39 mouse cellular contexts compared by ENCODE assay signal in the genomic region with DNA sequence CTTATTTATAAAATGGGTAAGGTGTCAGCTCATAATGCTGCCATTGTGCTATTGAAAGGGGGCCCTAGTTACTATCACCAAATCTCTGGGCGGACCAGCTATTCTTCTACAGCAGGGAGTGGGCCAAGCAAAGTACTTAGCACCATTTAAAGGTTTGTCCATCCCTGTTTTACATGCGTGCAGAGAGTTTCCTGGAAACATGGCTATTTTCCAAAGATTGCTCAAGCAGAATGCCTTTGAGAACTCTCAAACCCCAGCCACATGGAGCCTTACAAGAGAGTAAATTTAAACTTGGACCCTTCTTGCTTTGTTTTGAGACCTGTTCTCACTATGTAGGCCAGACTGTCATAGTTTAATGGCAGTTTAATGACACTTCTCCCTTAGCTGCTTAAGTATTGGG. TPM values are rescaled to one million over a fixed set of nuclear protein-coding genes. Genes with fewer than 3 reads are reported as not detected.
A peak's percentile ranks its signal among the peaks of the same experiment; 100 is the strongest.
DNase-seq lines count a peak whose midpoint lies in the region; ATAC-seq and TF ChIP-seq lines count a peak whose summit lies in the region.
"Had no signal": no experiment of that assay in that cellular context is flagged by ENCODE, and none has a peak within 500 bp of the region (broad histone marks: within the 10 kb centered on the region; RNA-seq: fewer than 3 reads in every experiment).

No protein-coding gene starts in this region.

- no peak overlapping the region for H3K4me3 ChIP-seq in liver, adult 2 months (ENCODE audit: insufficient read depth, low read depth, low read length)
- H3K4me3 ChIP-seq in liver, postnatal 0 days (ENCODE audit: low read depth, low read length) = no peak overlapping the region
- H3K4me3 ChIP-seq in lung, postnatal 0 days (ENCODE audit: low read depth, low read length) = no peak overlapping the region
- H3K4me3 ChIP-seq: erythroblast, embryonic 14.5 days; liver, embryonic 15.5 days; midbrain, embryonic 10.5 days; midbrain, embryonic 15.5 days; neural tube, embryonic 15.5 days had no signal

- no peak overlapping the region; the same call in 1 of the 2 replicates for H3K27ac ChIP-seq in liver, adult 2 months (replicated peaks; ENCODE audit: insufficient read depth, low read depth, low read length)
- H3K27ac ChIP-seq in liver, postnatal 0 days (ENCODE audit: low read depth) = no peak overlapping the region
- H3K27ac ChIP-seq in lung, postnatal 0 days (ENCODE audit: low read length) = peak overlapping the region; percentile 44; the same call in 1 of the 2 replicates
- H3K27ac ChIP-seq: hindbrain, embryonic 14.5 days; liver, embryonic 15.5 days; midbrain, embryonic 10.5 days; midbrain, embryonic 15.5 days; neural tube, embryonic 15.5 days had no signal

- no peaks in the 10 kb centered on the region for H3K27me3 ChIP-seq in liver, adult 2 months (ENCODE audit: control insufficient read depth, insufficient read depth, low read length)
- H3K27me3 ChIP-seq in liver, postnatal 0 days (ENCODE audit: insufficient read depth, low read length) = no peaks in the 10 kb centered on the region
- H3K27me3 ChIP-seq in lung, postnatal 0 days (replicated peaks; ENCODE audit: insufficient read depth, low read length) = no peaks in the 10 kb centered on the region
- H3K27me3 ChIP-seq: liver, embryonic 15.5 days; midbrain, embryonic 15.5 days; neural tube, embryonic 15.5 days had no signal

- ATAC-seq in liver, postnatal 0 days = no peak
- no peak for ATAC-seq in lung, postnatal 0 days
- ATAC-seq: activated CD4-positive, CD25-positive, alpha-beta regulatory T cell, adult 4 months; forebrain, embryonic 16.5 days; midbrain, embryonic 15.5 days had no signal

- no peak for TF ChIP-seq POLR2A in liver, adult 2 months (IDR thresholded peaks at IDR 0.05; ENCODE audit: extremely low read depth, insufficient read depth, low read length)

- WGBS in liver, adult 2 months = 31% methylated on average over 2 of the region's 2 CpGs
- WGBS in liver, postnatal 0 days (ENCODE audit: insufficient replicate concordance) = 73% methylated on average over 2 of the region's 2 CpGs
- 22% methylated on average over 2 of the region's 2 CpGs for WGBS in lung, postnatal 0 days

- no peak overlapping the region for H3K4me2 ChIP-seq in liver, postnatal 0 days (ENCODE audit: low read depth, low read length)
- H3K4me2 ChIP-seq in lung, postnatal 0 days (replicated peaks; ENCODE audit: low read depth, low read length) = no peak overlapping the region
- H3K4me2 ChIP-seq: hindbrain, embryonic 14.5 days; midbrain, embryonic 15.5 days; neural tube, embryonic 15.5 days had no signal

- no peaks in the 10 kb centered on the region for H3K36me3 ChIP-seq in liver, adult 2 months (ENCODE audit: control insufficient read depth, insufficient read depth, low read length)
- H3K36me3 ChIP-seq in liver, postnatal 0 days (replicated peaks; ENCODE audit: insufficient read depth, low read length) = no peaks in the 10 kb centered on the region
- H3K36me3 ChIP-seq in lung, postnatal 0 days (ENCODE audit: insufficient read depth, low read length) = no peaks in the 10 kb centered on the region
- H3K36me3 ChIP-seq: liver, embryonic 15.5 days; midbrain, embryonic 10.5 days; midbrain, embryonic 15.5 days; neural tube, embryonic 15.5 days had no signal

- no peaks in the 10 kb centered on the region for H3K9me3 ChIP-seq in liver, postnatal 0 days (ENCODE audit: low read length)
- H3K9me3 ChIP-seq in lung, postnatal 0 days (ENCODE audit: low read length) = no peaks in the 10 kb centered on the region
- H3K9me3 ChIP-seq: liver, embryonic 15.5 days; midbrain, embryonic 10.5 days; midbrain, embryonic 15.5 days; neural tube, embryonic 15.5 days had no signal

- intact Hi-C loops in heart, postnatal 36 days (cut with DNase I) = no loop called here

- DNase-seq in heart, adult 9 months (ENCODE audit: low spot score in 2 of 2) = peak; percentile 22 to 27
- no peak for DNase-seq in heart, postnatal 36 days
- DNase-seq in liver, adult 2 months (ENCODE audit: extremely low read depth, low read depth, low spot score) = peak; percentile 74
- no peak for DNase-seq in liver, postnatal 0 days
- DNase-seq in NIH3T3 (ENCODE audit: low read depth) = peak; percentile 43
- DNase-seq in lung, postnatal 0 days (ENCODE audit: low spot score) = peak; percentile 87
- no peak for DNase-seq in layer of hippocampus, adult 8-10 months (ENCODE audit: low spot score in 2 of 2)
- DNase-seq: adrenal gland, postnatal 36 days; B cell, adult 2 months; cerebellum, adult 18-20 months; cerebellum, postnatal 10 days; kidney, adult 18-20 months; kidney, postnatal 10 days; liver; retina, postnatal 1 day; right cerebral cortex, postnatal 14 days; thymus, adult 2 months; thymus, postnatal 36 days had no signal

- TF ChIP-seq CTCF in liver, adult 2 months (IDR thresholded peaks at IDR 0.05; ENCODE audit: low read depth, low read length) = no peak
- no peak for TF ChIP-seq CTCF in liver, postnatal 0 days (IDR thresholded peaks at IDR 0.05; ENCODE audit: low read depth)
- TF ChIP-seq CTCF in lung, postnatal 0 days (IDR thresholded peaks at IDR 0.05) = no peak

- no peak overlapping the region for H3K9ac ChIP-seq in liver, adult 2 months (ENCODE audit: low read depth, low read length)
- no peak overlapping the region for H3K9ac ChIP-seq in liver, postnatal 0 days (replicated peaks)
- H3K9ac ChIP-seq in lung, postnatal 0 days (replicated peaks; ENCODE audit: low read depth) = no peak overlapping the region
- H3K9ac ChIP-seq: hindbrain, embryonic 14.5 days; liver, embryonic 15.5 days; midbrain, embryonic 15.5 days; neural tube, embryonic 15.5 days had no signal

- H3K79me2 ChIP-seq in liver, adult 2 months (ENCODE audit: control insufficient read depth, insufficient read depth, low read length) = peaks cover 6% of the 10 kb centered on the region; the same call in 1 of the 2 replicates

- no peak for TF ChIP-seq EP300 in liver, postnatal 0 days (IDR thresholded peaks at IDR 0.05; ENCODE audit: low read depth)
- peak; percentile 90 for TF ChIP-seq EP300 in lung, postnatal 0 days (IDR thresholded peaks at IDR 0.05)

- peaks cover 16% of the 10 kb centered on the region for H3K4me1 ChIP-seq in liver, adult 2 months (ENCODE audit: control insufficient read depth, insufficient read depth, low read length)
- H3K4me1 ChIP-seq in liver, postnatal 0 days (ENCODE audit: insufficient read depth) = peaks cover 37% of the 10 kb centered on the region
- H3K4me1 ChIP-seq in lung, postnatal 0 days (ENCODE audit: insufficient read depth, low read depth, low read length) = peaks cover 17% of the 10 kb centered on the region; the same call in 1 of the 2 replicates

RNA-seq across cellular contexts. Expression of a gene that starts 4.3 kb away (rescaled TPM):
- 10 to 100 TPM; 31.4 to 36.3 TPM for total RNA-seq in heart, postnatal 36 days (2021)
- 20.2 and 21.3 TPM in 2 replicates for total RNA-seq in liver, adult 2 months (2014; rRNA removed)
- polyA plus RNA-seq in liver, adult 2 months (2012; rRNA removed) = 38.5 and 46.7 TPM in 2 replicates
- polyA plus RNA-seq in liver, postnatal 0 days (2015; fragmentation: Nextera tagmentation; extraction: Ambion mirVana) = 13.0 and 14.5 TPM in 2 replicates
- 52.6 and 57.8 TPM in 2 replicates for polyA plus RNA-seq in lung, postnatal 0 days (2015; fragmentation: Nextera tagmentation; extraction: Ambion mirVana)
- total RNA-seq in layer of hippocampus, adult 8-10 months (2022) = 10 to 100 TPM; 37.5 to 52.2 (median 41.4) TPM

RNA-seq across cellular contexts. Expression of a gene that starts 24.3 kb away (rescaled TPM):
- 1 to 10 TPM; 5.0 to 5.3 TPM for total RNA-seq in heart, postnatal 36 days (2021)
- total RNA-seq in liver, adult 2 months (2014; rRNA removed) = 3.7 and 4.0 TPM in 2 replicates
- 5.5 and 7.7 TPM in 2 replicates for polyA plus RNA-seq in liver, adult 2 months (2012; rRNA removed)
- polyA plus RNA-seq in liver, postnatal 0 days (2015; fragmentation: Nextera tagmentation; extraction: Ambion mirVana) = 6.2 and 8.1 TPM in 2 replicates
- 11.7 and 11.9 TPM in 2 replicates for polyA plus RNA-seq in lung, postnatal 0 days (2015; fragmentation: Nextera tagmentation; extraction: Ambion mirVana)
- total RNA-seq in layer of hippocampus, adult 8-10 months (2022) = 10 to 100 TPM; 13.9 to 17.7 (median 15.1) TPM

RNA-seq across cellular contexts. Expression of a gene that starts 58.6 kb away (rescaled TPM):
- total RNA-seq in heart, postnatal 36 days (2021) = not detected
- total RNA-seq in liver, adult 2 months (2014; rRNA removed) = not detected in 2 replicates
- not detected in 2 replicates for polyA plus RNA-seq in liver, adult 2 months (2012; rRNA removed)
- not detected in 2 replicates for polyA plus RNA-seq in liver, postnatal 0 days (2015; fragmentation: Nextera tagmentation; extraction: Ambion mirVana)
- polyA plus RNA-seq in lung, postnatal 0 days (2015; fragmentation: Nextera tagmentation; extraction: Ambion mirVana) = not detected in 2 replicates
- under 1 TPM in 2 of 4 experiments, not detected in 2; 0.11 to 0.14 TPM for total RNA-seq in layer of hippocampus, adult 8-10 months (2022)
- total RNA-seq: adrenal gland, adult 2 months; adrenal gland, postnatal 36 days; common myeloid progenitor, adult 5-6 weeks; gastrocnemius, adult 8-10 months; hematopoietic stem cell, adult 5-6 weeks; left cerebral cortex, adult 18-20 months; megakaryocyte progenitor cell, adult 5-6 weeks had no signal
- polyA plus RNA-seq: activated CD4-positive, CD25-positive, alpha-beta regulatory T cell, adult 4 months; adrenal gland, adult 2 months; brain, embryonic 14.5 days; embryonic facial prominence, embryonic 14.5 days; erythroblast, embryonic 14.5 days; forebrain, embryonic 11.5 days; forebrain, embryonic 16.5 days; gonadal fat pad, adult 2 months; heart, embryonic 14.5 days; hindbrain, embryonic 14.5 days; limb, embryonic 11.5 days; liver, embryonic 15.5 days; midbrain, embryonic 10.5 days; neural tube, embryonic 15.5 days; small intestine, adult 2 months; thymus, adult 2 months had no signal

Comparison
In these comparisons a context has a peak if more than half of its experiments do, and no peak if none do; other contexts are left out.
1. DNase-seq: peak in heart, adult 9 months (2 of 2), liver, adult 2 months (single experiment), NIH3T3 (single experiment) and lung, postnatal 0 days (single experiment); none in heart, postnatal 36 days (0 of 2), liver, postnatal 0 days (single experiment) and layer of hippocampus, adult 8-10 months (0 of 2).